Mouse (Mus musculus) kidney, postnatal 0 days (tissue): ENCODE measurements around the gene Smim17. TPM values are rescaled to one million over a fixed set of nuclear protein-coding genes. Genes with fewer than 3 reads are reported as not detected.

Source experiments
- ATAC-seq: fragments of 200-750 bp; cut with Nextera tagmentation; replicated peaks from 2 replicates; pipeline ENCODE4 v1.8.0; 2017; ENCODE audit warnings: low read depth, moderate number of reproducible peaks, moderate TSS enrichment, moderate library complexity; ENCODE audit not compliant: low FRiP score
- DNase-seq: peaks from one replicate; pipeline ENCODE4 v3.0.0-alpha.2; 2016; ENCODE audit warnings: low spot score
- H3K27ac ChIP-seq: fragments of 300-500 bp; sonication (generic); 2 replicates; pipeline ENCODE4 v1.5.1; 2014; ENCODE audit warnings: mild to moderate bottlenecking
- H3K27me3 ChIP-seq: fragments of 300-500 bp; sonication (generic); 2 replicates; pipeline ENCODE4 v1.6.1; 2014; ENCODE audit warnings: low read length, mixed read lengths; ENCODE audit not compliant: insufficient read depth
- H3K36me3 ChIP-seq: fragments of 300-500 bp; sonication (generic); 2 replicates; pipeline ENCODE4 v1.6.1; 2014; ENCODE audit warnings: low read length, mixed read lengths; ENCODE audit not compliant: insufficient read depth
- H3K4me1 ChIP-seq: fragments of 300-500 bp; sonication (generic); replicated peaks from 2 replicates; pipeline ENCODE4 v1.6.1; 2014; ENCODE audit warnings: antibody characterized with exemption, low read length, mixed read lengths; ENCODE audit not compliant: insufficient read depth
- H3K4me2 ChIP-seq: fragments of 300-500 bp; sonication (generic); 2 replicates; pipeline ENCODE4 v1.6.1; 2014; ENCODE audit warnings: mild to moderate bottlenecking, low read length, moderate library complexity, mixed read lengths
- H3K4me3 ChIP-seq: fragments of 300-500 bp; sonication (generic); replicated peaks from 2 replicates; pipeline ENCODE4 v1.5.1; 2014; ENCODE audit warnings: low read depth, low read length
- H3K9ac ChIP-seq: fragments of 300-500 bp; sonication (generic); 2 replicates; pipeline ENCODE4 v1.6.1; 2014; ENCODE audit warnings: low read depth, low read length
- H3K9me3 ChIP-seq: fragments of 300-500 bp; sonication (generic); replicated peaks from 2 replicates; pipeline ENCODE4 v1.6.1; 2016; ENCODE audit warnings: low read length, inconsistent platforms, mixed read lengths
- CTCF ChIP-seq: IDR thresholded peaks from 2 replicates; pipeline ENCODE4 v1.5.1; 2016; ENCODE audit warnings: antibody characterized with exemption, low read depth, mild to moderate bottlenecking, moderate library complexity
- WGBS: fragments of 180-500 bp; shearing (Covaris S2); extraction: QIAGEN DNeasy Blood & Tissue Kit; methylation state at CpG from one replicate; pipeline ENCODE4 v1.1.7; 2014; 5-methylcytosine and 5-hydroxymethylcytosine counted together
- polyA plus RNA-seq: library from polyadenylated mRNA; unstranded; fragments of >200 nt; fragmentation: Nextera tagmentation; extraction: Ambion mirVana; gene quantifications from 2 replicates; pipeline ENCODE4 v1.2.1, GENCODE M21; 2015

The Smim17 gene
- not detected in 2 replicates for polyA plus RNA-seq

GRCm38 (mm10) chr7:6397996-6398975, at the start of gene Smim17:
TSS of gene Smim17 (plus strand) at chr7:6398715.
- no peak for TF ChIP-seq CTCF
- Histone ChIP-seq H3K9me3 (no peaks in the 10 kb centered on the region), H3K4me2 (peak within 1 kb of the TSS; percentile 70), H3K27me3 (no peaks in the 10 kb centered on the region), H3K4me3 (peak within 1 kb of the TSS; percentile 45), H3K4me1 (no peaks in the 10 kb centered on the region), H3K9ac (peak within 1 kb of the TSS; percentile 53; the same call in 1 of the 2 replicates), H3K36me3 (0 out of 2 replicates have a peak, but pooled peaks cover 5% of the 10 kb centered on the region), H3K27ac (no peak within 1 kb of the TSS)
- DNase-seq = peak; percentile 60
- WGBS = 25% methylated on average over 25 of the region's 25 CpGs
- ATAC-seq = peak; percentile 54; the same call in 1 of the 2 replicates

- Histone ChIP-seq H3K27ac (no peak overlapping the region), H3K4me3 (no peak overlapping the region), H3K9me3 (no peaks in the 10 kb centered on the region), H3K4me1 (no peaks in the 10 kb centered on the region), H3K36me3 (no peaks in the 10 kb centered on the region), H3K9ac (no peak overlapping the region), H3K4me2 (no peak overlapping the region), H3K27me3 (no peaks in the 10 kb centered on the region)
- DNase-seq (no peak), ATAC-seq (no peak)
- WGBS = 73% methylated on average over 2 of the region's 2 CpGs
- no peak for TF ChIP-seq CTCF
Observed at GRCm38 (mm10) chr7:6358121-6358520, 40.4 kb upstream of the Smim17 start.

- WGBS = 56% methylated on average over 10 of the region's 10 CpGs
- H3K36me3 ChIP-seq = no peaks in the 10 kb centered on the region
- no peak overlapping the region for H3K27ac ChIP-seq
- H3K9ac ChIP-seq = no peak overlapping the region
- no peak overlapping the region for H3K4me3 ChIP-seq
- no peaks in the 10 kb centered on the region for H3K27me3 ChIP-seq
- no peak overlapping the region for H3K4me2 ChIP-seq
- TF ChIP-seq CTCF = peak; percentile 90
- DNase-seq = peak; percentile 91
- H3K4me1 ChIP-seq = no peaks in the 10 kb centered on the region
- no peak for ATAC-seq
- H3K9me3 ChIP-seq = no peaks in the 10 kb centered on the region
Observed at GRCm38 (mm10) chr7:6358937-6359590, 39.5 kb upstream of the Smim17 start.

- Histone ChIP-seq H3K4me2 (no peak overlapping the region), H3K4me3 (no peak overlapping the region), H3K9me3 (no peaks in the 10 kb centered on the region), H3K9ac (no peak overlapping the region), H3K36me3 (no peaks in the 10 kb centered on the region), H3K4me1 (no peaks in the 10 kb centered on the region), H3K27ac (no peak overlapping the region), H3K27me3 (no peaks in the 10 kb centered on the region)
- WGBS = 11% methylated on average over 9 of the region's 9 CpGs
- DNase-seq = no peak
- no peak for TF ChIP-seq CTCF
- no peak for ATAC-seq
Observed at GRCm38 (mm10) chr7:6360477-6361060, 37.9 kb upstream of the Smim17 start.

GRCm38 (mm10) chr7:6361756-6362155, 36.8 kb upstream of the Smim17 start:
- no peaks in the 10 kb centered on the region for H3K27me3 ChIP-seq
- TF ChIP-seq CTCF = no peak
- peak overlapping the region; percentile 43 for H3K4me3 ChIP-seq
- H3K36me3 ChIP-seq = no peaks in the 10 kb centered on the region
- H3K9me3 ChIP-seq = no peaks in the 10 kb centered on the region
- 23% methylated on average over 7 of the region's 7 CpGs for WGBS
- H3K4me1 ChIP-seq = no peaks in the 10 kb centered on the region
- no peak for ATAC-seq
- DNase-seq = no peak
- peak overlapping the region; percentile 62 for H3K4me2 ChIP-seq
- H3K9ac ChIP-seq = peak overlapping the region; percentile 46
- peak overlapping the region; percentile 69 for H3K27ac ChIP-seq
